Mouse (Mus musculus) intestine, embryonic 14.5 days (tissue): Measurements from ENCODE around the gene Amd2. TPM values are rescaled to one million over a fixed set of nuclear protein-coding genes. Genes with fewer than 3 reads are reported as not detected.

Source experiments
- ATAC-seq: fragments of 200-750 bp; cut with Nextera tagmentation; replicated peaks from 2 replicates; pipeline ENCODE4 v1.8.0; 2017; ENCODE audit warnings: low read depth, moderate number of reproducible peaks, moderate TSS enrichment, moderate library complexity; ENCODE audit not compliant: low FRiP score, low TSS enrichment
- DNase-seq: peaks from one replicate; pipeline ENCODE4 v3.0.0-alpha.2; 2018; ENCODE audit warnings: low spot score
- H3K27ac ChIP-seq: fragments of 300-500 bp; sonication (generic); 2 replicates; pipeline ENCODE4 v1.5.1; 2014; ENCODE audit warnings: low read depth, mild to moderate bottlenecking, control low read depth
- H3K27me3 ChIP-seq: fragments of 300-500 bp; sonication (generic); replicated peaks from 2 replicates; pipeline ENCODE4 v1.6.1; 2014; ENCODE audit warnings: low read length, control low read depth; ENCODE audit not compliant: control insufficient read depth, insufficient read depth
- H3K36me3 ChIP-seq: fragments of 300-500 bp; sonication (generic); 2 replicates; pipeline ENCODE4 v1.6.1; 2014; ENCODE audit warnings: low read length, control low read depth; ENCODE audit not compliant: control insufficient read depth, insufficient read depth
- H3K4me1 ChIP-seq: fragments of 300-500 bp; sonication (generic); replicated peaks from 2 replicates; pipeline ENCODE4 v1.6.1; 2014; ENCODE audit warnings: low read length, control low read depth, mixed read lengths; ENCODE audit not compliant: control insufficient read depth, insufficient read depth
- H3K4me2 ChIP-seq: fragments of 300-500 bp; sonication (generic); 2 replicates; pipeline ENCODE4 v1.6.1; 2014; ENCODE audit warnings: low read length
- H3K4me3 ChIP-seq: fragments of 300-500 bp; sonication (generic); 2 replicates; pipeline ENCODE4 v1.5.1; 2014; ENCODE audit warnings: low read depth, low read length, control low read depth, mixed read lengths
- H3K9ac ChIP-seq: fragments of 300-500 bp; sonication (generic); 2 replicates; pipeline ENCODE4 v1.6.1; 2014; ENCODE audit warnings: mild to moderate bottlenecking, low read length
- H3K9me3 ChIP-seq: fragments of 300-500 bp; sonication (generic); 2 replicates; pipeline ENCODE4 v1.6.1; 2016; ENCODE audit warnings: low read length, control low read depth; ENCODE audit not compliant: control insufficient read depth
- WGBS: fragments of 180-500 bp; shearing (Covaris S2); extraction: QIAGEN DNeasy Blood & Tissue Kit; methylation state at CpG from one replicate; pipeline ENCODE4 v1.1.7; 2014; 5-methylcytosine and 5-hydroxymethylcytosine counted together
- polyA plus RNA-seq: library from polyadenylated mRNA; unstranded; fragments of >200 nt; fragmentation: Nextera tagmentation; extraction: Ambion mirVana; gene quantifications from 2 replicates; pipeline ENCODE4 v1.2.1, GENCODE M21; 2014

The Amd2 gene
- 4.0 and 5.8 TPM in 2 replicates for polyA plus RNA-seq

GRCm38 (mm10) chr10:35711792-35712191, at the start of gene Amd2:
Gene Amd2, minus strand, starts transcription at chr10:35711892.
- no peak for DNase-seq
- WGBS, result 92% methylated on average over 8 of the region's 8 CpGs
- no peak within 1 kb of the TSS for H3K4me3 ChIP-seq
- H3K9me3 ChIP-seq, result no peaks in the 10 kb centered on the region
- no peak within 1 kb of the TSS for H3K27ac ChIP-seq
- H3K36me3 ChIP-seq, result no peaks in the 10 kb centered on the region
- ATAC-seq, result no peak
- no peaks in the 10 kb centered on the region for H3K4me1 ChIP-seq
- H3K9ac ChIP-seq, result no peak within 1 kb of the TSS
- no peaks in the 10 kb centered on the region for H3K27me3 ChIP-seq
- H3K4me2 ChIP-seq, result no peak within 1 kb of the TSS

GRCm38 (mm10) chr10:35761280-35761679, 49.6 kb upstream of the Amd2 start:
- WGBS, result 69% methylated on average over 3 of the region's 3 CpGs
- Histone ChIP-seq H3K9ac (no peak overlapping the region), H3K4me1 (no peaks in the 10 kb centered on the region), H3K4me2 (no peak overlapping the region), H3K36me3 (no peaks in the 10 kb centered on the region), H3K4me3 (no peak overlapping the region), H3K27ac (no peak overlapping the region), H3K9me3 (no peaks in the 10 kb centered on the region), H3K27me3 (no peaks in the 10 kb centered on the region)
- DNase-seq (no peak), ATAC-seq (no peak)

DNA sequence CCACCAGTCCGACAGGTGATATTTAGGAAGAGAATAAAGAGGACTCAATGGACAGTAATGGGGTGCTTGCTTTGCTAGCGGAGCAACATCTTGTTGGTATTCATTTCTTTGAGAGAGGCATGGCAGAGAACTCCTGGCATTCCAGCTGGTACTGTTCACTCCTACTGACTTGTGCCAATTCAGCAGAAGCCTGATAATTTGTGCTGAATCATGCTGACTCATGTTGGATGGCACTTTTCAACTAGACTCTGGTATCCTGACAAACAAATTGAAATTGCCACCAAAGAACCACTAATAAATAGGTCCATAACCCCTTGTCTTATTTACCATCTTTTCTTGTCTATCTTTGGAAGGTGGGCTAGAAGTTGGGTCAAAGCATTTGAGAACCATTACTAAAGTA, 25.9 kb upstream of the Amd2 start:
- Histone ChIP-seq H3K4me1 (no peaks in the 10 kb centered on the region), H3K36me3 (no peaks in the 10 kb centered on the region), H3K27ac (no peak overlapping the region), H3K9ac (no peak overlapping the region), H3K9me3 (no peaks in the 10 kb centered on the region), H3K4me3 (no peak overlapping the region), H3K27me3 (no peaks in the 10 kb centered on the region), H3K4me2 (no peak overlapping the region)
- WGBS, result 85% methylated on average over 2 of the region's 2 CpGs
- DNase-seq (no peak), ATAC-seq (no peak)

DNA sequence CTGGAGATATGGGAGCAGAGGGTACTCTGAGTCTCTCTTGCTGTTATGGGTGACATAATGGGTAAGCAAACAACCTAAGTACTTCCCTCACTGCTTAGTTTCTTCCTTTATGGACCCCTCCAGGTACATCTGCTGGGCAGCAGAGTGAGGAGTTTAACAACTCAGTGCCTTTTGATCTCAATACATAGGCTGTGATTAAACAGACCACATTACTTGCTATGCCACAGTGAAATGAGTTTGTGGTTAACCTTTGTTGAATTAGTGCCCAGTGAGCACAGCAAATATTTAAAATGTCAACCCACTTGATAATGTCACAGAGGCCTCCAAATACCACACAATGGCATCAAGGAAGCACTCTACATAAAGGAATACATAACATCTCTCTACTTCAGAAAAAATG, 2.6 kb upstream of the Amd2 start:
- ATAC-seq (no peak), DNase-seq (no peak)
- no peak overlapping the region for H3K4me2 ChIP-seq
- no peak overlapping the region for H3K4me3 ChIP-seq
- H3K9ac ChIP-seq, result no peak overlapping the region
- no peaks in the 10 kb centered on the region for H3K4me1 ChIP-seq
- H3K27me3 ChIP-seq, result no peaks in the 10 kb centered on the region
- H3K9me3 ChIP-seq, result no peaks in the 10 kb centered on the region
- no peaks in the 10 kb centered on the region for H3K36me3 ChIP-seq
- no peak overlapping the region for H3K27ac ChIP-seq
